Mouse (Mus musculus): ENCODE measurements around the gene Nebl. TPM values are rescaled to one million over a fixed set of nuclear protein-coding genes. Genes with fewer than 3 reads are reported as not detected.

The Nebl gene
- polyA plus RNA-seq, 1 experiment from 2014 or later: 337 TPM

- 77% methylated on average over 5 of the region's 5 CpGs for WGBS
- no peaks in the 10 kb centered on the region for H3K27me3 ChIP-seq (replicated peaks)
- no peak overlapping the region for H3K9ac ChIP-seq
- no peak for ATAC-seq (ENCODE audit: insufficient number of reproducible peaks, low FRiP score)
- H3K4me3 ChIP-seq: no peak overlapping the region
- H3K9me3 ChIP-seq (replicated peaks): no peaks in the 10 kb centered on the region
- no peak overlapping the region for H3K27ac ChIP-seq (ENCODE audit: poor library complexity, severe bottlenecking)
- no peaks in the 10 kb centered on the region for H3K36me3 ChIP-seq
- H3K4me2 ChIP-seq: no peak overlapping the region
- H3K4me1 ChIP-seq (replicated peaks): no peaks in the 10 kb centered on the region; the same call in 1 of the 2 replicates
Observed at GRCm38 (mm10) chr2:17705964-17706363, 25.3 kb downstream of the Nebl start.

- no peaks in the 10 kb centered on the region for H3K27me3 ChIP-seq (replicated peaks)
- H3K36me3 ChIP-seq: no peaks in the 10 kb centered on the region
- no peak overlapping the region for H3K9ac ChIP-seq
- no peak overlapping the region for H3K4me2 ChIP-seq
- H3K4me1 ChIP-seq (replicated peaks): no peaks in the 10 kb centered on the region; the same call in 1 of the 2 replicates
- H3K4me3 ChIP-seq: no peak overlapping the region
- 61% methylated on average over 3 of the region's 3 CpGs for WGBS
- no peak for ATAC-seq (ENCODE audit: insufficient number of reproducible peaks, low FRiP score)
- no peaks in the 10 kb centered on the region for H3K9me3 ChIP-seq (replicated peaks)
- no peak overlapping the region for H3K27ac ChIP-seq (ENCODE audit: poor library complexity, severe bottlenecking)
Observed at GRCm38 (mm10) chr2:17705426-17705825, 25.8 kb downstream of the Nebl start.

GRCm38 (mm10) chr2:17703170-17703512, 28.1 kb downstream of the Nebl start:
- Histone ChIP-seq H3K4me3 (no peak overlapping the region), H3K27me3 (replicated peaks) (no peaks in the 10 kb centered on the region), H3K27ac (ENCODE audit: poor library complexity, severe bottlenecking) (no peak overlapping the region), H3K4me1 (replicated peaks) (no peaks in the 10 kb centered on the region; the same call in 1 of the 2 replicates), H3K9ac (no peak overlapping the region), H3K4me2 (no peak overlapping the region), H3K9me3 (replicated peaks) (no peaks in the 10 kb centered on the region), H3K36me3 (no peaks in the 10 kb centered on the region)
- WGBS: 74% methylated on average over 2 of the region's 2 CpGs
- no peak for ATAC-seq (ENCODE audit: insufficient number of reproducible peaks, low FRiP score)

- no peaks in the 10 kb centered on the region; the same call in 1 of the 2 replicates for H3K4me1 ChIP-seq (replicated peaks)
- H3K9me3 ChIP-seq (replicated peaks): no peaks in the 10 kb centered on the region
- ATAC-seq (ENCODE audit: insufficient number of reproducible peaks, low FRiP score): no peak
Observed at GRCm38 (mm10) chr2:17702481-17703169, 28.6 kb downstream of the Nebl start.

GRCm38 (mm10) chr2:17698161-17699087, 32.8 kb downstream of the Nebl start:
- no peaks in the 10 kb centered on the region for H3K36me3 ChIP-seq
- H3K4me3 ChIP-seq: no peak overlapping the region
- ATAC-seq (ENCODE audit: insufficient number of reproducible peaks, low FRiP score): no peak
- H3K4me2 ChIP-seq: no peak overlapping the region
- H3K4me1 ChIP-seq (replicated peaks): no peaks in the 10 kb centered on the region; the same call in 1 of the 2 replicates
- H3K27me3 ChIP-seq (replicated peaks): no peaks in the 10 kb centered on the region
- H3K27ac ChIP-seq (ENCODE audit: poor library complexity, severe bottlenecking): no peak overlapping the region
- no peak overlapping the region for H3K9ac ChIP-seq
- H3K9me3 ChIP-seq (replicated peaks): no peaks in the 10 kb centered on the region
- 62% methylated on average over 4 of the region's 4 CpGs for WGBS

More at GRCm38 (mm10) chr2:17702481-17703169, 28.6 kb downstream of the Nebl start:
- Histone ChIP-seq H3K27me3 (replicated peaks) (no peaks in the 10 kb centered on the region), H3K36me3 (no peaks in the 10 kb centered on the region), H3K9ac (no peak overlapping the region), H3K4me3 (no peak overlapping the region), H3K27ac (ENCODE audit: poor library complexity, severe bottlenecking) (no peak overlapping the region), H3K4me2 (no peak overlapping the region)
- 64% methylated on average over 7 of the region's 7 CpGs for WGBS

GRCm38 (mm10) chr2:17692926-17693325, 38.3 kb downstream of the Nebl start:
- ATAC-seq (ENCODE audit: insufficient number of reproducible peaks, low FRiP score): no peak
- no peaks in the 10 kb centered on the region for H3K9me3 ChIP-seq (replicated peaks)
- H3K27ac ChIP-seq (ENCODE audit: poor library complexity, severe bottlenecking): no peak overlapping the region
- H3K4me1 ChIP-seq (replicated peaks): no peaks in the 10 kb centered on the region
- H3K4me3 ChIP-seq: no peak overlapping the region
- 84% methylated on average over 2 of the region's 2 CpGs for WGBS
- H3K27me3 ChIP-seq (replicated peaks): 0 out of 2 replicates have a peak, but pooled peaks cover 3% of the 10 kb centered on the region
- H3K9ac ChIP-seq: no peak overlapping the region
- no peaks in the 10 kb centered on the region for H3K36me3 ChIP-seq
- H3K4me2 ChIP-seq: no peak overlapping the region

GRCm38 (mm10) chr2:17690264-17690663, 41.0 kb downstream of the Nebl start:
- Histone ChIP-seq H3K9me3 (replicated peaks) (no peaks in the 10 kb centered on the region), H3K4me3 (no peak overlapping the region), H3K9ac (no peak overlapping the region), H3K27me3 (replicated peaks) (0 out of 2 replicates have a peak, but pooled peaks cover 3% of the 10 kb centered on the region), H3K4me2 (no peak overlapping the region), H3K27ac (ENCODE audit: poor library complexity, severe bottlenecking) (no peak overlapping the region), H3K36me3 (no peaks in the 10 kb centered on the region), H3K4me1 (replicated peaks) (peaks cover 6% of the 10 kb centered on the region; the same call in 1 of the 2 replicates)
- ATAC-seq (ENCODE audit: insufficient number of reproducible peaks, low FRiP score): no peak
- WGBS: 81% methylated on average over 5 of the region's 5 CpGs

GRCm38 (mm10) chr2:17687141-17687540, 44.1 kb downstream of the Nebl start:
- H3K9ac ChIP-seq: no peak overlapping the region
- no peaks in the 10 kb centered on the region for H3K9me3 ChIP-seq (replicated peaks)
- H3K4me1 ChIP-seq (replicated peaks): peaks cover 6% of the 10 kb centered on the region; the same call in 1 of the 2 replicates
- 0 out of 2 replicates have a peak, but pooled peaks cover 12% of the 10 kb centered on the region for H3K27me3 ChIP-seq (replicated peaks)
- ATAC-seq (ENCODE audit: insufficient number of reproducible peaks, low FRiP score): no peak
- no peak overlapping the region for H3K27ac ChIP-seq (ENCODE audit: poor library complexity, severe bottlenecking)
- WGBS: 84% methylated on average over 6 of the region's 6 CpGs
- no peak overlapping the region for H3K4me3 ChIP-seq
- H3K4me2 ChIP-seq: no peak overlapping the region
- no peaks in the 10 kb centered on the region for H3K36me3 ChIP-seq

GRCm38 (mm10) chr2:17683326-17684040, 47.8 kb downstream of the Nebl start:
- ATAC-seq (ENCODE audit: insufficient number of reproducible peaks, low FRiP score): no peak
- H3K9ac ChIP-seq: no peak overlapping the region; the same call in 1 of the 2 replicates
- H3K27me3 ChIP-seq (replicated peaks): peaks cover 9% of the 10 kb centered on the region; the same call in 1 of the 2 replicates
- no peak overlapping the region for H3K27ac ChIP-seq (ENCODE audit: poor library complexity, severe bottlenecking)
- 69% methylated on average over 4 of the region's 4 CpGs for WGBS
- no peaks in the 10 kb centered on the region for H3K9me3 ChIP-seq (replicated peaks)
- H3K4me2 ChIP-seq: no peak overlapping the region
- H3K36me3 ChIP-seq: no peaks in the 10 kb centered on the region
- peaks cover 6% of the 10 kb centered on the region; the same call in 1 of the 2 replicates for H3K4me1 ChIP-seq (replicated peaks)
- H3K4me3 ChIP-seq: no peak overlapping the region

GRCm38 (mm10) chr2:17672156-17672555, 59.1 kb downstream of the Nebl start:
- Histone ChIP-seq H3K4me3 (no peak overlapping the region), H3K9me3 (replicated peaks) (no peaks in the 10 kb centered on the region), H3K4me1 (replicated peaks) (peaks cover 6% of the 10 kb centered on the region; the same call in 1 of the 2 replicates), H3K36me3 (no peaks in the 10 kb centered on the region), H3K4me2 (no peak overlapping the region), H3K27ac (ENCODE audit: poor library complexity, severe bottlenecking) (no peak overlapping the region), H3K27me3 (replicated peaks) (peaks cover 2% of the 10 kb centered on the region; the same call in 1 of the 2 replicates), H3K9ac (no peak overlapping the region)
- 84% methylated on average over 10 of the region's 10 CpGs for WGBS
- no peak for ATAC-seq (ENCODE audit: insufficient number of reproducible peaks, low FRiP score)

Data from heart, embryonic 12.5 days (tissue).